Mouse (Mus musculus) left cerebral cortex, postnatal 14 days (tissue): ENCODE data around the gene Gng7. TPM values are rescaled to one million over a fixed set of nuclear protein-coding genes. Genes with fewer than 3 reads are reported as not detected.

Source experiments
- DNase-seq, 2 experiments: peaks; one replicate each; pipeline ENCODE4 v3.0.0; 2021 to 2022; ENCODE audit warnings: low spot score in 2 of 2, mixed read lengths in 1 of 2
- intact Hi-C: fragments of 180-260 bp; cut with DNase I; formaldehyde crosslinking; loops from one replicate; pipeline ENCODE4 v1.15.1; 2025
- total RNA-seq, 2 experiments: library from RNA; stranded (reverse); gene quantifications; 2 replicates each; pipeline ENCODE4 v1.2.3; 2021

Gene Gng7
- total RNA-seq, 2 experiments from 2014 or later, result 120 to 135 TPM

DNA sequence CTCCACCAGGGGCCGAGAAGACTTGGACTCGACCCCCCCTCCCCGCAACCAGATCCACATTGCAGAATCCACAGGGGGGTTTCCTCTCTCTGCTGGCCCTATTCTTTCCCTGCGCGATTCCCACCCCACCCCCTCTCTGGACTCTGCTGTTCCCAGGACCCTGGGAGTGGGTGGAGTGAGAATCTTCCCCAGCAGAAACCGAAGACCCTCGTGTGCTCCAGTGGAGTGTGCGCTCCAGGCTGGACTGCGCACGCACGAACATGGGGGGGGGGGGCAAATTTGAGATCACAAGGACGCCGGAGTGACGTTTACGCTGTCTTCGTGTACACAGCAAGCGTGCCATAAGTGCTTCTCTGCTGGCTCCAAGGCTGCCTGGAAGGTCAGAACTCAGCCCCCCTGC, 79.0 kb downstream of the Gng7 start:
- intact Hi-C loops, result no loop called here

DNA sequence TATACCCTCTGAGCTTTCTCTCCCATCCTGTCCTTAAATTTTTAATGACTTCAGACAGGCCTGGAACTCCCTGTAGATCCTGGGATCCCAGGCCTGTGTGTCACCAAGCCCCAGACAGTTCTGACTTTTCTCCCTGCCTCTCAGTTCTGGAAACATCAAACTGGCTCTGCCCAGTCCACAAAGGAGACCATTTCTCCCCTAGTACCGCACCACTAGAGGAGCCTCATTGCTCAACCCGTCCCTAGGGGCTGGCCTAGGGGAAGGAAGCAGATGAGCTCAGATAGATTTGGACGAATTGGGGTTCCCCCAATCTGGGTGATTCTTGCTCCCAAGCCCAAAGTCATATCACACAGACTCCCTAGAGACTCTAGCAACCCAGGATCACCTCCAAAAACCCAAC, 79.5 kb downstream of the Gng7 start:
- no peak for DNase-seq
- intact Hi-C loops, result no loop called here

More for the DNA sequence above, 79.0 kb downstream of the Gng7 start:
- DNase-seq, result no peak

GRCm38 (mm10) chr10:80934136-80934985, 80.4 kb downstream of the Gng7 start:
- intact Hi-C loops, result no loop called here
- no peak for DNase-seq

DNA sequence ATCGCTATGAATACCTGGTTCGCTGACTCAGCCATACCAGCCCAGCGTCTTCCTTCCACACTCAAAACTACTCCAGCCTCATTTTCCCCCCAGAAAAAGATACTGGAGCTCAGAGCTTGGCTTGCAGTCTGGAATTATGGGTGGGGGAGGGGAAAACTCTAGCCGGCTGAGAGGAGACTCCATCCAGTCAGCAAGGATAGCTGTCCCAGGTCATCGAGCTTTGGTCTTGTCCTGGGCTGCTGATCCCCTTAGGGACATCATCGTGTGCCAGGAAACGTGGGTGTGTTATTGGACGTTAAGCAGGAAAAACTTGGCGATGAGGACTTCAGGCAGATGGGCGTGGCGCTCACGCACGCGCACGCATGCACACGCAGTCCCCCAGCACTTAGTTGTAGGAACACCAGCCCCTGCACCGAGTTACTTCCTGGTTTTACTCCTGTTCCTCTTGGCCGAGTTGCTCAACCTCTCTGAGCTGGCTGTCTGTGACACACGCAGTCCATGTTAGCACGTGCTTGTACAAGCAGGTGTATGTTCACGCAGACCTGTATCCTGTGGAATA, 81.2 kb downstream of the Gng7 start:
- intact Hi-C loops, result no loop called here
- DNase-seq, result no peak

DNA sequence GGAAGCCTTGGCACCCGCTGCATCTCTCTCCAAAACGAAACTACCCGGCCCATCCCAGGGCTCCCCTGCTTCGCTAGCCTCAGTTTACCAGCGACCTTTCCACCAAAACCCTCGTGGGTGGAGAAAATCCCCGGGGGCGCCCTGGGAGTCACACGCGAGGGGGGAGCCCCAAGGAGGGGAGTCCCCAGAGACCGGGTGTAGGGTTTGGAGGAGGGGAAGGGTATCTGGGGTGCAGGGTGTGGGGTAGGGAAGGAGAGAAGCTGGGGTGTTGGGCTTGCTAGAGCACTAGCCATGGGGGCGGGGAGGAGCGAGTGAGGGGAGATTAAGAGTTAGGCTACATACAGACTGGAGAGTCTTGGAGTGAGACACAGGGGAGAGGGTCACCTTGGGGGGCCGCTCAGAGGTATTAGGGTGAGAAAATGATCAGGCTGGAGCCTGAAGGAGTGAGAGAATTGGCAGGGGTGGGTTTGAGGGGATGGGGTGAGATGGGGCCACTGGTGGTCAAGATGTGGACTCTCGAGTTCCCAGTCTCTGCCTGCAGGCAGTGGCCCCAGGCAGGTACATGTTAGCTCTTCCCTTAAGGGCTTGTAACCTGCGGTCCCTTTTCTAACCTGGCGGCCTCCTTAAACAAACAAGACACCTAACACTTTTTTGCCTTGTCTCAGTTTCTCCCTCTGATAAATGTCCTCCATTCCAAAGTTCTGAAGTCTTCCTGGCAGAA, 81.9 kb downstream of the Gng7 start:
- DNase-seq, result no peak
- intact Hi-C loops, result no loop called here

DNA sequence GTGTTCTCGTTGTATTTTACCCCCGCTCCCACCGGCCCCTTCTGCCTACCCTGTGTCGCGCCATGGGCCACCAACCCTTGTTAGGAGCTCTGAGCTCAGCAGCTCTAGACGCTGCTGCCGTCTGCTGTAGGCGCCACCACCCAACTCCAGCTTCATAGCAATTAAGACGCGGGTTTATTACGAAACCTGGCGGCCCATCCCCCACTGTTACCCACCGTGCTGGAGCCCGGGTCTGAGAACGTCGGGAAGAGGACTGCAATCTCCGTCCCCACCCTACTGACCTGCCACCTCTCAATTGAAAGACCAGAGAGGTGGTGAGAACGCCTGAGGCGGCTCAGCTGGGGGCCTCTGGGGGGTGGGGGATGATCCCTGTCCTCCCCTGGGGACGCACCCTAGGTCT, 82.5 kb downstream of the Gng7 start:
- DNase-seq, result peak; percentile 39 to 42
- intact Hi-C loops, result no loop called here

DNA sequence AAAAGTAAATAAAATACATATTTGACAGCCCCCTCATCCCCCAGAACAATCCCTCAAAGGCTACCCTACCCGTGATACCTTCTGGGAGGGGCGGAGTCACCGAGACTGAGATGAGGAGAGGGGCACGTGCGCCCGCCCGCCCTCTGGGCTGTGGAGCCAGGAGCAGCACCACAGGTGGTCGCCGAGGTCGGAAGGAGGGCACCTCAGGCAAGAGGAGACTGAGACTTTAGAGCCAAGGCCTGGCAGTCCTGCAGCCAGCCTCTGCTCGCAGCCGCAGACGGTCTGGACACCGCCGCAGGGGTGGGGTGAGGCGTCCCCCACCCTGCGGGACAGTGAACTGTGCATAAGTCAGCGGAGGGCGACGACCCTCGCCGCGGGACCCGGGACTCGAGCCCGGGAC, 83.0 kb downstream of the Gng7 start:
- DNase-seq, result no peak
- intact Hi-C loops, result no loop called here

GRCm38 (mm10) chr10:80931153-80931671, 83.5 kb downstream of the Gng7 start:
- intact Hi-C loops, result no loop called here
- DNase-seq, result no peak

GRCm38 (mm10) chr10:80930361-80931152, 84.2 kb downstream of the Gng7 start:
- intact Hi-C loops, result no loop called here
- DNase-seq, result peak in 1 of 2 experiments; percentile 48

DNA sequence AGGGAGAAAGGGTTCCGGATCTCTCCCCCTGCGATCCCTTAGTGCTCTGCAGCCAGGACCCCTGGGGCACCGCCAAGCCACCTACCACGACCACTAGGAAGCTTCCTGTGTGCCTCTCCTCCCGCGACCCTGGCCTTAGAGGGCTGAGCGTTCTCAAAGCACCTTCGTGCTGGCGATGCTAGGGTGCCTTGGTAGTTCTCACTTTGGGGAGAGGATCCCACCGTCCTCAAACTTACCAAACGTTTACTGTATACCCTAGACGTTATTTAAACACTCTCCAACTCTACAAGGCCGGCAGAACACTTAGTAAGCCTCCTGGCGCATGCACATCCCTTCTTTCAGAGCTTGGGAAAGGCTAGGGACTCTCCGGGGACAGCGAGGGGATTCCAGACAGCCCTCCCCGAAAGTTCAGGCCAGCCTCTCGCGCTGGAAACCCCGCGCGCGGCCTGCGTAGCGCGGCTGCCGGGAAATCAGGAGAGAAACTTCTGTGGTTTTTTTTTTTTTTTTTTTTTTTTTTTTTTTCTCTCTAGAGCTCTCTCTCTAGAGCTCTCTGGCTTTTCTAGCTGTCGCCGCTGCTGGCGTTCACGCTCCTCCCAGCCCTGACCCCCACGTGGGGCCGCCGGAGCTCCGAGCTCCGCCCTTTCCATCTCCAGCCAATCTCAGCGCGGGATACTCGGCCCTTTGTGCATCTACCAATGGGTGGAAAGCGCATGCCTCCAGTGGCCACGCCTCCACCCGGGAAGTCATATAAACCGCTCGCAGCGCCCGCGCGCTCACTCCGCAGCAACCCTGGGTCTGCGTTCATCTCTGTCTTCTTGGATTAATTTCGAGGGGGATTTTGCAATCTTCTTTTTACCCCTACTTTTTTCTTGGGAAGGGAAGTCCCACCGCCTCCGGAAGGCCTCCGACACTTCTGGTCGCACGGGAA, 85.2 kb downstream of the Gng7 start, which contains the start of gene Gadd45b:
Gene Gadd45b, plus strand, starts transcription at position 775 of the 928 bp plus-strand sequence.
- peak; percentile 99 for DNase-seq
- intact Hi-C loops, result loop anchor here (2.0 kb wide), 1 partner anchor 65 kb away; no protein-coding TSS in a partner anchor

GRCm38 (mm10) chr10:80928586-80929298, 86.0 kb downstream of the Gng7 start:
- intact Hi-C loops, result loop anchor here (1.0 to 2.0 kb wide), 2 partner anchors 60 to 66 kb away; no protein-coding TSS in a partner anchor
- peak; percentile 95 for DNase-seq

- intact Hi-C loops, result no loop called here
- no peak for DNase-seq
Observed at GRCm38 (mm10) chr10:80925472-80925871, 89.3 kb downstream of the Gng7 start.

DNA sequence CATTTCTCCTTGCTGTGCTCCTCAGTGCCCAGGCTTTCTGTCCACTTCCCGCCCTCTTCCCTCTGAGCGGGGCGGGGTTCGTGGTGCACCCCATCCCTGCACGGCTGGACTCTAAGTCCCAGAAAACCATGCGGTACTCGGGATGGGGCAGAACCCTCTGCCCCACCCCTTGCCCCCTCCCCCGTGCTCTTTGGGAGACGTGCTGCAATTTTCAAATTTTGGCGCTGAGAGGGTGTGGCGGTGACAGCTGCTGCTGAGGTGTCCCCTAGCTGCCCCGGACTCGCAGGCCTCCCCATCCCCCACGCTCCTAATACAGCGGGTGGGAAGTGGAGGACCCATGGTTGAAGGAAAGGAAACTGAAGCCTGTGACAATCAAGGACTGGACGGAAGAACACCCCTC, 92.8 kb downstream of the Gng7 start:
- intact Hi-C loops, result no loop called here
- DNase-seq, result no peak

- DNase-seq, result peak; percentile 84 to 88
- intact Hi-C loops, result no loop called here
Observed at GRCm38 (mm10) chr10:80917779-80918434, 96.8 kb downstream of the Gng7 start, which contains the start of gene Lmnb2. Lmnb2 (minus strand) TSS chr10:80918245.

GRCm38 (mm10) chr10:80917336-80917778, 97.4 kb downstream of the Gng7 start:
- DNase-seq, result no peak
- intact Hi-C loops, result no loop called here

DNA sequence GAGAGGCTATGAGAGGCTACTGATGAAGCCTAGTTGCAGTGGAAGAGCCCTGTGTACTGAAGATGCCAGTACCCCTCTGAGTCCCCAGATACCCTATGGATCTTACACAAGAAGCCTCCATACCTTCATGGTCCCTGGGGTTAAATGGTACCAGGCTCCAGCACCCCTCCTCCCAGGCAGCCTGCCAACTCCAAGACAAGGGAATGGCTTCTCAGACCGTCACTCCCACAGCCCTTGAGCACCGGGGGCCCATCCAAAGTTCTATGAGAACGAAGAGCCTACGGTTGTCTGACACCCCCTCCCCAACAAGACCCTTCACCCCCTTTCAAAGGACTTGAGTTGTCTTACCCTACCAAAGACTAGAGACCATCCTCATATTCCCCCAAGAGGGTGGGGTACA, 99.0 kb downstream of the Gng7 start:
- intact Hi-C loops, result no loop called here
- DNase-seq, result no peak

- intact Hi-C loops, result no loop called here
- DNase-seq, result no peak
Observed at GRCm38 (mm10) chr10:80915260-80915659, 99.5 kb downstream of the Gng7 start.
